Mouse (Mus musculus): ENCODE measurements at regions not wholly inside any gene's neighbourhood (a gene's known extent, or its start where the extent isn't known, plus 50 kb on each side); places are given as distances from the start of the nearest gene placed in this dataset.

- 83% methylated on average over 4 of the region's 4 CpGs for WGBS
- H3K4me3 ChIP-seq (ENCODE audit: low read depth, low read length) = no peak overlapping the region
- ATAC-seq (replicated peaks; ENCODE audit: low FRiP score) (no peak), DNase-seq (ENCODE audit: low spot score) (no peak)
- no peaks in the 10 kb centered on the region for H3K9me3 ChIP-seq (ENCODE audit: control insufficient read depth, low read length)
- no peaks in the 10 kb centered on the region for H3K36me3 ChIP-seq (ENCODE audit: control insufficient read depth, insufficient read depth, low read length)
- H3K4me2 ChIP-seq = no peak overlapping the region
- H3K4me1 ChIP-seq (replicated peaks; ENCODE audit: control insufficient read depth, insufficient read depth, low read length) = peaks cover 20% of the 10 kb centered on the region
- no peaks in the 10 kb centered on the region for H3K27me3 ChIP-seq (replicated peaks; ENCODE audit: control insufficient read depth, insufficient read depth, low read length)
- no peak overlapping the region for H3K27ac ChIP-seq (ENCODE audit: low read depth, low read length)
- H3K9ac ChIP-seq (ENCODE audit: low read depth, low read length) = no peak overlapping the region
Measured at GRCm38 (mm10) chr14:76671023-76671422, 114.3 kb upstream of the Serp2 start.

- DNase-seq (ENCODE audit: low spot score) (no peak), ATAC-seq (replicated peaks; ENCODE audit: low FRiP score) (no peak)
- Histone ChIP-seq H3K4me2 (no peak overlapping the region), H3K27ac (ENCODE audit: low read depth, low read length) (no peak overlapping the region), H3K9me3 (ENCODE audit: control insufficient read depth, low read length) (no peaks in the 10 kb centered on the region), H3K36me3 (ENCODE audit: control insufficient read depth, insufficient read depth, low read length) (no peaks in the 10 kb centered on the region), H3K9ac (ENCODE audit: low read depth, low read length) (no peak overlapping the region), H3K4me3 (ENCODE audit: low read depth, low read length) (no peak overlapping the region), H3K27me3 (replicated peaks; ENCODE audit: control insufficient read depth, insufficient read depth, low read length) (no peaks in the 10 kb centered on the region), H3K4me1 (replicated peaks; ENCODE audit: control insufficient read depth, insufficient read depth, low read length) (no peaks in the 10 kb centered on the region)
- 55% methylated on average over 12 of the region's 12 CpGs for WGBS
Measured at GRCm38 (mm10) chr14:76665754-76666371, 109.2 kb upstream of the Serp2 start.

DNA sequence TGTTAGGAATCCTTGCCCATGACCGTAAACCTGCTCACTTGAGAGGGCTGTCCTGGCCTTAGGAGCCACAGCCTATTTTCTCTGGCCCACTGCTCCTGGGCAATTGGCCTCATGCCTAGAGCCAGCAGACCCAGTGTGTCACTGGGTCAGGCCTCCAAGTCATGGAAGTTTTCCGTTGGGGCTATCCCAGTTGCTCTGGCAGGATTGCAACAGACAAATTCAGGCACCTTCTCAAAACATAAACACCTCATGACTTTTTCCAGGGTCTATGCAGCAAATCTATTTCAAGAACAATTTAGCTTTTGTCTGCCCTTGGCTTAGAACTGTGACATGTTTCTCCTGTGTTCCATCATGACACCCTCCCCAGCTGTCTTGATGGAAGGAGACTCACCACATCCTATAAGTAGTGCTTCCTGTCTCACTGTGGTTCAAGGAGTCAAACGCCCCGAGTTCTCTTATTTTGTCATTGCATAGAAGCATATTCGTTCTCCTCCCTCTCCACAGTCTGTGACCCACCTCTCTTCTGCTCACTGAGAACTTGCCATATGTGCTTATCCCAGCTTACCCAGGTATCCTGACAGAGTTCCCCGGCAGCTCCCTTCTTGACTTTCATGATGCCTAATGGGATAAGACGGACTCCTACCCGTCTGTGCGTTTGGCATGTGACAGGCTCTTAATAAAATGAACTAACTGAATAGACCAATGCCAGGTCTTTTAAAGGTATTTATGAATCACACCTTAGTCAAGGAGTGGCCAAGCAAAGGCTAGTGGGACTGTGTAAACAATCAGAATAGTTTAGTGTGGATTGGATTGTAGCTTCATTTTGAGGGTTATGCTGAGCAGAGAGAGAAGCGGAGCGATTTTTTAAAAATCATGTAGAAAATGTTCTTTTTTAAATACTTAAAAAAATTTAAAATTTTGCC lies 108.2 kb upstream of the Serp2 start:
- Histone ChIP-seq H3K27ac (ENCODE audit: low read depth, low read length) (no peak overlapping the region), H3K4me3 (ENCODE audit: low read depth, low read length) (no peak overlapping the region), H3K36me3 (ENCODE audit: control insufficient read depth, insufficient read depth, low read length) (no peaks in the 10 kb centered on the region), H3K4me2 (no peak overlapping the region), H3K9me3 (ENCODE audit: control insufficient read depth, low read length) (no peaks in the 10 kb centered on the region), H3K27me3 (replicated peaks; ENCODE audit: control insufficient read depth, insufficient read depth, low read length) (no peaks in the 10 kb centered on the region), H3K4me1 (replicated peaks; ENCODE audit: control insufficient read depth, insufficient read depth, low read length) (no peaks in the 10 kb centered on the region), H3K9ac (ENCODE audit: low read depth, low read length) (no peak overlapping the region)
- DNase-seq (ENCODE audit: low spot score) (no peak), ATAC-seq (replicated peaks; ENCODE audit: low FRiP score) (no peak)
- WGBS = 69% methylated on average over 11 of the region's 11 CpGs

- Histone ChIP-seq H3K27ac (ENCODE audit: low read depth, low read length) (no peak overlapping the region), H3K27me3 (replicated peaks; ENCODE audit: control insufficient read depth, insufficient read depth, low read length) (no peaks in the 10 kb centered on the region), H3K9ac (ENCODE audit: low read depth, low read length) (no peak overlapping the region), H3K9me3 (ENCODE audit: control insufficient read depth, low read length) (no peaks in the 10 kb centered on the region), H3K4me2 (no peak overlapping the region), H3K4me3 (ENCODE audit: low read depth, low read length) (no peak overlapping the region), H3K36me3 (ENCODE audit: control insufficient read depth, insufficient read depth, low read length) (no peaks in the 10 kb centered on the region), H3K4me1 (replicated peaks; ENCODE audit: control insufficient read depth, insufficient read depth, low read length) (no peaks in the 10 kb centered on the region; the same call in 1 of the 2 replicates)
- 80% methylated on average over 2 of the region's 2 CpGs for WGBS
- ATAC-seq (replicated peaks; ENCODE audit: low FRiP score) (no peak), DNase-seq (ENCODE audit: low spot score) (no peak)
Measured at GRCm38 (mm10) chr14:76663816-76664215, 107.1 kb upstream of the Serp2 start.

- H3K27ac ChIP-seq (ENCODE audit: low read depth, low read length) = no peak overlapping the region
- ATAC-seq (replicated peaks; ENCODE audit: low FRiP score) = no peak
- no peak overlapping the region for H3K9ac ChIP-seq (ENCODE audit: low read depth, low read length)
- no peak overlapping the region for H3K4me3 ChIP-seq (ENCODE audit: low read depth, low read length)
- no peak for DNase-seq (ENCODE audit: low spot score)
- H3K4me1 ChIP-seq (replicated peaks; ENCODE audit: control insufficient read depth, insufficient read depth, low read length) = peaks cover 3% of the 10 kb centered on the region; the same call in 1 of the 2 replicates
- no peak overlapping the region for H3K4me2 ChIP-seq
- H3K27me3 ChIP-seq (replicated peaks; ENCODE audit: control insufficient read depth, insufficient read depth, low read length) = no peaks in the 10 kb centered on the region
- H3K36me3 ChIP-seq (ENCODE audit: control insufficient read depth, insufficient read depth, low read length) = no peaks in the 10 kb centered on the region
- no peaks in the 10 kb centered on the region for H3K9me3 ChIP-seq (ENCODE audit: control insufficient read depth, low read length)
- 76% methylated on average over 7 of the region's 7 CpGs for WGBS
Measured at GRCm38 (mm10) chr14:76662871-76663270, 106.2 kb upstream of the Serp2 start.

- H3K27me3 ChIP-seq (replicated peaks; ENCODE audit: control insufficient read depth, insufficient read depth, low read length) = no peaks in the 10 kb centered on the region
- DNase-seq (ENCODE audit: low spot score) = no peak
- H3K9ac ChIP-seq (ENCODE audit: low read depth, low read length) = no peak overlapping the region
- H3K4me1 ChIP-seq (replicated peaks; ENCODE audit: control insufficient read depth, insufficient read depth, low read length) = peaks cover 3% of the 10 kb centered on the region; the same call in 1 of the 2 replicates
- H3K36me3 ChIP-seq (ENCODE audit: control insufficient read depth, insufficient read depth, low read length) = no peaks in the 10 kb centered on the region
- no peak overlapping the region for H3K4me2 ChIP-seq
- no peaks in the 10 kb centered on the region for H3K9me3 ChIP-seq (ENCODE audit: control insufficient read depth, low read length)
- no peak overlapping the region for H3K27ac ChIP-seq (ENCODE audit: low read depth, low read length)
- 87% methylated on average over 2 of the region's 2 CpGs for WGBS
- ATAC-seq (replicated peaks; ENCODE audit: low FRiP score) = no peak
- H3K4me3 ChIP-seq (ENCODE audit: low read depth, low read length) = no peak overlapping the region
Measured at GRCm38 (mm10) chr14:76660906-76661305, 104.2 kb upstream of the Serp2 start.

GRCm38 (mm10) chr14:76658952-76659502 lies 102.3 kb upstream of the Serp2 start:
- H3K4me2 ChIP-seq = no peak overlapping the region
- no peak overlapping the region for H3K9ac ChIP-seq (ENCODE audit: low read depth, low read length)
- no peaks in the 10 kb centered on the region for H3K27me3 ChIP-seq (replicated peaks; ENCODE audit: control insufficient read depth, insufficient read depth, low read length)
- no peaks in the 10 kb centered on the region for H3K36me3 ChIP-seq (ENCODE audit: control insufficient read depth, insufficient read depth, low read length)
- H3K27ac ChIP-seq (ENCODE audit: low read depth, low read length) = no peak overlapping the region
- ATAC-seq (replicated peaks; ENCODE audit: low FRiP score) = no peak
- no peak overlapping the region for H3K4me3 ChIP-seq (ENCODE audit: low read depth, low read length)
- DNase-seq (ENCODE audit: low spot score) = no peak
- H3K9me3 ChIP-seq (ENCODE audit: control insufficient read depth, low read length) = no peaks in the 10 kb centered on the region
- H3K4me1 ChIP-seq (replicated peaks; ENCODE audit: control insufficient read depth, insufficient read depth, low read length) = peaks cover 3% of the 10 kb centered on the region; the same call in 1 of the 2 replicates
- 67% methylated on average over 15 of the region's 15 CpGs for WGBS

DNA sequence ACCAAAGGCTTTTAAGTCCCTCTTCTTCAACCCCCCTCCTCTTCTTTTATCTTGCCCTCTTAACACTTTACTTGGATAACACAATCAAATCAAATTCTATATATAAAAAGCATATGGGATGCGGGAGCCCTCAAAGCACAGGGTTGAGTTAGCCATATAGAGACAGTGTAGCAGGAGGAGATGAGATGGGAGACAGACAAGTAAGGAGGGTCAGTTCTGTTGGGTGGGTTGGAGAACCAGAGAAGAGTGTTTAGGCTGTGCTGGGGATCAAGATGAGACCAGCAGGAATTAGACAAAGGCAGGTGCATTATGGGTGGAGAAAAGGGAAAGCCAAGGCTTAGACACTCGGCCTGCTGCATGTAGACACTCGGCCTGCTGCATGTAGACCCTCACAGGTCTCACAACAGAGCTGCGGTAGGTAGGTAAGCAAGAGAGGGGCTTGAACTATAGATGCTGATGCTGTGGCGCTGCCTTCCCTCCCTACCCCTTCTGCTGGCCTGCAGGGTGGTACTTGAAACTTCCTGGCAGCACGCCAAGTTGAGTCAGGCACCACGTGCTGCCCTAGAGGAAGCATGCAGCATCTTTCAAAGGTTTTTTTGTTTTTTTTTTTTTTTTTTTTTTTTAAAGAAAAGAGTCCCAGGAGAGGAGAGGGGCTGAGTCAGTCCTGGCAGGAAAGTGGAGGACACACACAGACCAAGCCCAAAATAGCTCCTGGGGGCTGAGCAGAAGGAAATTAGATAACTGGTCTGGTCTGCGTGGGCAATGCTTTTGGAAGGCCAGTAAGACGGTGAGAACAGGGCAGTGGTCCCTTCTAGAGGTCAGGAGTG lies 101.3 kb upstream of the Serp2 start:
- H3K4me3 ChIP-seq (ENCODE audit: low read depth, low read length) = no peak overlapping the region
- H3K4me2 ChIP-seq = no peak overlapping the region
- WGBS = 61% methylated on average over 9 of the region's 9 CpGs
- H3K4me1 ChIP-seq (replicated peaks; ENCODE audit: control insufficient read depth, insufficient read depth, low read length) = peaks cover 3% of the 10 kb centered on the region; the same call in 1 of the 2 replicates
- ATAC-seq (replicated peaks; ENCODE audit: low FRiP score) = no peak
- H3K36me3 ChIP-seq (ENCODE audit: control insufficient read depth, insufficient read depth, low read length) = no peaks in the 10 kb centered on the region
- no peak overlapping the region for H3K27ac ChIP-seq (ENCODE audit: low read depth, low read length)
- no peak overlapping the region for H3K9ac ChIP-seq (ENCODE audit: low read depth, low read length)
- DNase-seq (ENCODE audit: low spot score) = no peak
- no peaks in the 10 kb centered on the region for H3K9me3 ChIP-seq (ENCODE audit: control insufficient read depth, low read length)
- no peaks in the 10 kb centered on the region for H3K27me3 ChIP-seq (replicated peaks; ENCODE audit: control insufficient read depth, insufficient read depth, low read length)

Data from liver, embryonic 11.5 days (tissue).